Mouse (Mus musculus) liver, embryonic 16.5 days (tissue): ENCODE data around the gene Ctf2. TPM values are rescaled to one million over a fixed set of nuclear protein-coding genes. Genes with fewer than 3 reads are reported as not detected.

Experiments used
- ATAC-seq: fragments of 200-750 bp; cut with Nextera tagmentation; 2 replicates; pipeline ENCODE4 v1.8.0; 2017; ENCODE audit warnings: low read depth, mild to moderate bottlenecking, moderate number of reproducible peaks, moderate library complexity
- H3K27ac ChIP-seq: fragments of 300-500 bp; sonication (generic); 2 replicates; pipeline ENCODE4 v1.5.1; 2014; ENCODE audit warnings: mild to moderate bottlenecking, low read length
- H3K27me3 ChIP-seq: fragments of 300-500 bp; sonication (generic); 2 replicates; pipeline ENCODE4 v1.6.1; 2014; ENCODE audit warnings: low read depth, low read length, mixed read lengths; ENCODE audit not compliant: control insufficient read depth, insufficient read depth
- H3K36me3 ChIP-seq: fragments of 300-500 bp; sonication (generic); 2 replicates; pipeline ENCODE4 v1.6.1; 2014; ENCODE audit warnings: mild to moderate bottlenecking; ENCODE audit not compliant: control insufficient read depth, insufficient read depth
- H3K4me1 ChIP-seq: fragments of 300-500 bp; sonication (generic); 2 replicates; pipeline ENCODE4 v1.6.1; 2014; ENCODE audit warnings: low read depth, low read length, mixed read lengths; ENCODE audit not compliant: control insufficient read depth
- H3K4me2 ChIP-seq: fragments of 300-500 bp; sonication (generic); 2 replicates; pipeline ENCODE4 v1.6.1; 2014; ENCODE audit warnings: low read depth, low read length, mixed read lengths
- H3K4me3 ChIP-seq: fragments of 300-500 bp; sonication (generic); 2 replicates; pipeline ENCODE4 v1.5.1; 2014; ENCODE audit warnings: low read depth, mild to moderate bottlenecking, low read length
- H3K9ac ChIP-seq: fragments of 300-500 bp; sonication (generic); 2 replicates; pipeline ENCODE4 v1.6.1; 2014; ENCODE audit warnings: low read depth, low read length
- H3K9me3 ChIP-seq: fragments of 300-500 bp; sonication (generic); replicated peaks from 2 replicates; pipeline ENCODE4 v1.6.1; 2016; ENCODE audit warnings: low read length; ENCODE audit not compliant: control insufficient read depth
- WGBS: fragments of 180-500 bp; shearing (Covaris S2); extraction: QIAGEN DNeasy Blood & Tissue Kit; methylation state at CpG from one replicate; pipeline ENCODE4 v1.1.7; 2014; ENCODE audit not compliant: insufficient replicate concordance; 5-methylcytosine and 5-hydroxymethylcytosine counted together
- microRNA counts: library from miRNA; unstranded; fragments of <30 nt; microRNA quantifications from one replicate; lab custom pipeline; 2016
- microRNA-seq: library from miRNA; unstranded; fragments of <30 nt; microRNA quantifications from one replicate; pipeline ENCODE4, GENCODE M21; 2016
- polyA plus RNA-seq: library from polyadenylated mRNA; unstranded; fragments of >200 nt; fragmentation: Nextera tagmentation; extraction: Ambion mirVana; gene quantifications from 2 replicates; pipeline ENCODE4 v1.2.1, GENCODE M21; 2015

The Ctf2 gene
- polyA plus RNA-seq, 1 experiment from 2014 or later: 0.05 TPM

DNA sequence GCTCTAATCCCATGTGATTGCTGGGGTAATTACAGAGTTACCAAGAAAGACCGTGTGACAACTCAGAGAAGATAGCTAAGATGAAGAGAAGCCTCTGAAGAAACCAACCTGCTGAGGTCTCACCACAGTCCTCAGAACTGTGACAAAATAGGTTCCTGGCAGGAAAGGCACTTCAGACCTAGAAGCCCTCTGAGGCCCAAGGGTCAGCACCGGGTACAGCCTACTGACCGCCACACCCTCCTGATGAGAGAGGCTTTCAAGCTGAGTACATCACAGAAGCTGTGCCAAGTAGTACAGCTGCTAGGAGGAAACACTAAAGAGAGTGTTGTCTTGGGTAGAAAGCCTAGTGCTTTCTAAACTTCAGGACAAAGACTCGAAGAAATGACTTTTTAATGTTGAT, 59.2 kb downstream of the Ctf2 start:
- Histone ChIP-seq H3K4me3 (no peak overlapping the region), H3K36me3 (no peaks in the 10 kb centered on the region), H3K9me3 (no peaks in the 10 kb centered on the region), H3K27me3 (no peaks in the 10 kb centered on the region), H3K4me2 (no peak overlapping the region), H3K27ac (peak overlapping the region; percentile 72), H3K4me1 (no peaks in the 10 kb centered on the region), H3K9ac (no peak overlapping the region)
- ATAC-seq: peak; percentile 35; the same call in 1 of the 2 replicates
- 63% methylated on average over 4 of the region's 4 CpGs for WGBS

DNA sequence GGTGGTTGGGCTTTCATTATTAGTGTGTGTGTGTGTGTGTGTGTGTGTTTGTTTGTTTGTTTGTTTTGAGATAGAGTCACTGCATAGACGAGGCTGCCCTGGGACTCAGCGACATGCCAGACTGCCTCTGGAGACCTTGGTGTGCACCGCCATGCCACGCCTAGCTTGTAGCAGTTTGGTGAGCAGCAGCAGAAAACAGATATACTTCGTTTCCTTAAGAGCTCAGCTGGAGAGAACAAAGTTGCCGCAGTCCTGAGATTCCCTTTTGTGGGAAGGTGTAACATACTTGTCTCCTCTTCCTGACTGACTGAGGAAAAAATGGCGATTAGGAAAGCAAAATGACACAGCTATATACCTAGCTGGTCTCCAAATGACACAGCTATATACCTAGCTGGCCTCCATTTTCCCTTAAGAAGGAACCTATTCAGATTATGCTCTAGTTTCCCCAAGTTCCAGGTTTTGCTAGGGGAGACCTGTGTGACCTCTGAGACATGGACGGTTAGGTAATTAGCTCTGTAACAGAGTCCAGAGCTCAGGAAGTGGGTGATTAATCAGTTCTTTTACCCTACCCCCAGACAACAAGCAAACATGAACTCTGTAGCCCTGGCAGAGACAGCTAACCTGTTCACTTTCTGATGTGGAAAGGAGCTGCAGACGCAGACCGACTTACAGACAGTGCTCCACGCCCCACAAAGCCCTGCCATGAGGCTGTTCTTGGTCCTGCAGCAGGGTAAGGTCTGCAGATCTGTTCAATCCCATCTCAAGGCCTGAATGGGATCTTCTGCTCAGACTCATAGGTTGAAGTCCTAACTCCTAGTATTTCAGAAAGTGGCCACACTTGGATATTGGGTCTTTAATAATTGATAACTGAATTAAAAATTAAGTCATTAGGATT, 59.8 kb downstream of the Ctf2 start:
- Histone ChIP-seq H3K9me3 (no peaks in the 10 kb centered on the region), H3K36me3 (no peaks in the 10 kb centered on the region), H3K27ac (peak overlapping the region; percentile 72), H3K9ac (no peak overlapping the region), H3K27me3 (no peaks in the 10 kb centered on the region), H3K4me1 (no peaks in the 10 kb centered on the region), H3K4me3 (no peak overlapping the region), H3K4me2 (no peak overlapping the region)
- 62% methylated on average over 11 of the region's 11 CpGs for WGBS
- peak; percentile 79 for ATAC-seq

MicroRNAs within 50 kb of the gene (microRNA counts, 519-probe panel; counts per million panel counts)
- microRNA mmu-miR-762 (lab: Ali Mortazavi, UCI): 2,254 counts per million, percentile 44 among the panel's probes with 10 or more counts

Small RNA genes within 50 kb of the gene (microRNA-seq; reads per million reads assigned to microRNA genes)
- gene Mir762: not detected

Other genes with a start within 250 kb of the Ctf2 start
- gene Srcap, start 220.2 kb downstream of the Ctf2 start, polyA plus RNA-seq: 12.2 and 13.6 TPM in 2 replicates
- 5.1 and 5.5 TPM in 2 replicates for gene Gm42715, start 212.6 kb downstream of the Ctf2 start, polyA plus RNA-seq
- gene Tmem265, start 170.8 kb downstream of the Ctf2 start, polyA plus RNA-seq: 2.9 and 4.3 TPM in 2 replicates
- gene Phkg2, start 158.8 kb downstream of the Ctf2 start, polyA plus RNA-seq: 19.7 and 21.1 TPM in 2 replicates
- gene Ccdc189, start 143.6 kb downstream of the Ctf2 start, polyA plus RNA-seq: 5.9 and 6.5 TPM in 2 replicates
- gene Rnf40, start 143.4 kb downstream of the Ctf2 start, polyA plus RNA-seq: 17.5 and 18.0 TPM in 2 replicates
- gene Zfp629, start 116.4 kb downstream of the Ctf2 start, polyA plus RNA-seq: 1.4 and 2.1 TPM in 2 replicates
- gene Bcl7c, start 23.2 kb downstream of the Ctf2 start, polyA plus RNA-seq: 16.8 and 17.0 TPM in 2 replicates
- gene Ctf1, start 19.4 kb downstream of the Ctf2 start, polyA plus RNA-seq: 2.0 and 2.5 TPM in 2 replicates
- gene Fbxl19, start 12.4 kb upstream of the Ctf2 start, polyA plus RNA-seq: 1.9 and 2.0 TPM in 2 replicates
- 11.2 and 12.9 TPM in 2 replicates for gene Orai3, start 37.6 kb upstream of the Ctf2 start, polyA plus RNA-seq
- 7.5 and 7.9 TPM in 2 replicates for gene Setd1a, start 44.5 kb upstream of the Ctf2 start, polyA plus RNA-seq
- not detected in 2 replicates for gene Gm49388, start 53.4 kb upstream of the Ctf2 start, polyA plus RNA-seq
- gene Hsd3b7, start 68.4 kb upstream of the Ctf2 start, polyA plus RNA-seq: 72.9 and 80.3 TPM in 2 replicates
- 11.8 TPM in 2 replicates for gene Stx4a, start 92.1 kb upstream of the Ctf2 start, polyA plus RNA-seq
- gene Stx1b, start 92.4 kb upstream of the Ctf2 start, polyA plus RNA-seq: 0.25 and 0.40 TPM in 2 replicates
- 4.8 and 4.9 TPM in 2 replicates for gene Zfp646, start 144.1 kb upstream of the Ctf2 start, polyA plus RNA-seq
- 4.5 and 5.0 TPM in 2 replicates for gene Zfp668, start 144.7 kb upstream of the Ctf2 start, polyA plus RNA-seq
- gene Prss53, start 158.8 kb upstream of the Ctf2 start, polyA plus RNA-seq: 0.28 and 0.41 TPM in 2 replicates
- not detected in 2 replicates for gene Gm21974, start 163.3 kb upstream of the Ctf2 start, polyA plus RNA-seq
- 140 and 149 TPM in 2 replicates for gene Vkorc1, start 163.5 kb upstream of the Ctf2 start, polyA plus RNA-seq
- 45.9 and 51.1 TPM in 2 replicates for gene Bckdk, start 171.9 kb upstream of the Ctf2 start, polyA plus RNA-seq
- 12.9 and 13.3 TPM in 2 replicates for gene Kat8, start 180.3 kb upstream of the Ctf2 start, polyA plus RNA-seq
- gene Prss8, start 197.9 kb upstream of the Ctf2 start, polyA plus RNA-seq: 14.8 and 18.5 TPM in 2 replicates
- gene Prss36, start 214.6 kb upstream of the Ctf2 start, polyA plus RNA-seq: 2.9 and 3.0 TPM in 2 replicates
- gene Fus, start 235.3 kb upstream of the Ctf2 start, polyA plus RNA-seq: 86.5 and 92.3 TPM in 2 replicates